Mouse (Mus musculus) ES-E14 (cell line): ENCODE measurements around the gene Lypd6b.

ENCODE experiments used
- CHD2 ChIP-seq: IDR thresholded peaks from 2 replicates; pipeline ENCODE4 v1.6.1; 2014; ENCODE audit warnings: mild to moderate bottlenecking, low read depth, low read length, inconsistent platforms
- HCFC1 ChIP-seq: IDR thresholded peaks from 2 replicates; pipeline ENCODE4 v1.6.1; 2012; ENCODE audit warnings: low read length, inconsistent platforms, borderline replicate concordance; ENCODE audit not compliant: insufficient read depth
- MAFK ChIP-seq: IDR thresholded peaks from 2 replicates; pipeline ENCODE4 v1.6.1; 2014; ENCODE audit warnings: mild to moderate bottlenecking, low read depth, low read length, inconsistent platforms; ENCODE audit not compliant: insufficient read depth
- ZC3H11A ChIP-seq: IDR thresholded peaks from 2 replicates; pipeline ENCODE4 v1.6.1; 2012; ENCODE audit warnings: low read depth, mild to moderate bottlenecking, inconsistent platforms, low read length, borderline replicate concordance
- ZNF384 ChIP-seq: IDR thresholded peaks from 2 replicates; pipeline ENCODE4 v1.6.1; 2012; ENCODE audit warnings: low read depth, low read length, inconsistent platforms

GRCm38 (mm10) chr2:49957449-49957848, 170.0 kb downstream of the Lypd6b start:
- TF ChIP-seq HCFC1, result no peak
- no peak for TF ChIP-seq ZC3H11A
- TF ChIP-seq CHD2, result no peak
- TF ChIP-seq MAFK, result no peak
- no peak for TF ChIP-seq ZNF384
